Mouse (Mus musculus) CH12.LX (cell line): ENCODE results near the gene Tbc1d14. TPM values are rescaled to one million over a fixed set of nuclear protein-coding genes. Genes with fewer than 3 reads are reported as not detected.

Experiments
- DNase-seq: peaks from one replicate; pipeline ENCODE4 v3.0.0-alpha.2; 2013; ENCODE audit errors: extremely low read depth
- H3K27ac ChIP-seq: 2 replicates; pipeline ENCODE4 v1.5.1; 2012; ENCODE audit warnings: low read depth, mild to moderate bottlenecking, control low read depth, moderate library complexity; ENCODE audit not compliant: insufficient read depth
- H3K27me3 ChIP-seq: replicated peaks from 2 replicates; pipeline ENCODE3; 2012; ENCODE audit warnings: inconsistent platforms
- H3K36me3 ChIP-seq, 2 experiments: replicated peaks in 1 of 2; 2 replicates each; pipeline versions ENCODE3 to v1.6.1; 2012; ENCODE audit warnings: inconsistent platforms in 1 of 2, low read length in 1 of 2, mild to moderate bottlenecking in 1 of 2, mixed read lengths in 1 of 2, moderate library complexity in 1 of 2; ENCODE audit not compliant: control insufficient read depth in 1 of 2, insufficient read depth in 1 of 2
- H3K4me1 ChIP-seq, 2 experiments: 2 replicates each; pipeline ENCODE4 v1.6.1; 2012; ENCODE audit warnings: inconsistent platforms in 1 of 2, moderate library complexity in 1 of 2; ENCODE audit not compliant: insufficient read depth in 2 of 2, control insufficient read depth in 1 of 2
- H3K4me2 ChIP-seq: 2 replicates; pipeline ENCODE4 v1.6.1; 2012; ENCODE audit warnings: low read depth, mild to moderate bottlenecking, control low read depth; ENCODE audit not compliant: poor library complexity, insufficient read depth, severe bottlenecking
- H3K4me3 ChIP-seq, 3 experiments: fragments of 150-350 bp in 1 of 3; sonication (generic) in 1 of 3; replicated peaks in 1 of 3; 2 replicates each; pipeline versions ENCODE3 to v1.5.1; 2011 to 2012; ENCODE audit warnings: low read depth in 2 of 3, low read length in 2 of 3, mild to moderate bottlenecking in 2 of 3, moderate library complexity in 2 of 3, control low read depth in 1 of 3, improper control_type of control experiment in 1 of 3, inconsistent platforms in 1 of 3, mixed read lengths in 1 of 3; ENCODE audit not compliant: poor library complexity in 1 of 3
- H3K79me2 ChIP-seq: replicated peaks from 2 replicates; pipeline ENCODE4 v1.6.1; 2012; ENCODE audit warnings: mild to moderate bottlenecking, moderate library complexity; ENCODE audit not compliant: control insufficient read depth, poor library complexity, insufficient read depth, severe bottlenecking; ENCODE audit errors: extremely low read depth
- H3K9ac ChIP-seq: 2 replicates; pipeline ENCODE4 v1.6.1; 2012; ENCODE audit warnings: low read depth, mild to moderate bottlenecking, control low read depth, moderate library complexity; ENCODE audit not compliant: insufficient read depth
- H3K9me3 ChIP-seq: replicated peaks from 2 replicates; pipeline ENCODE3; 2012; ENCODE audit warnings: low read length, inconsistent platforms, mixed read lengths
- BHLHE40 ChIP-seq: IDR thresholded peaks from 2 replicates; pipeline ENCODE4 v1.6.1; 2011; ENCODE audit warnings: mild to moderate bottlenecking, low read depth, low read length, improper control_type of control experiment
- CHD1 ChIP-seq: IDR thresholded peaks from 2 replicates; pipeline ENCODE4 v1.6.1; 2012; ENCODE audit warnings: low read depth, low read length, improper control_type of control experiment, inconsistent platforms
- CHD2 ChIP-seq: IDR thresholded peaks from 2 replicates; pipeline ENCODE4 v1.6.1; 2011; ENCODE audit warnings: low read length, improper control_type of control experiment
- CTCF ChIP-seq, 2 experiments: IDR thresholded peaks in 1 of 2; conservative IDR thresholded peaks in 1 of 2; 2 replicates each; pipeline ENCODE4 v1.5.1; 2011 to 2012; ENCODE audit warnings: low read depth in 2 of 2, low read length in 2 of 2, improper control_type of control experiment in 1 of 2, inconsistent platforms in 1 of 2, mild to moderate bottlenecking in 1 of 2, moderate library complexity in 1 of 2
- E2F4 ChIP-seq: IDR thresholded peaks from 2 replicates; pipeline ENCODE4 v1.6.1; 2011; ENCODE audit warnings: low read depth, low read length, improper control_type of control experiment; ENCODE audit not compliant: insufficient replicate concordance
- ELF1 ChIP-seq: IDR thresholded peaks from 2 replicates; pipeline ENCODE4 v1.6.1; 2014; ENCODE audit warnings: low read depth, mild to moderate bottlenecking, inconsistent platforms, low read length, improper control_type of control experiment
- EP300 ChIP-seq: IDR thresholded peaks from 2 replicates; pipeline ENCODE4 v1.6.1; 2011; ENCODE audit warnings: low read length, improper control_type of control experiment
- ETS1 ChIP-seq: conservative IDR thresholded peaks from 2 replicates; pipeline ENCODE4 v1.6.1; 2012; ENCODE audit warnings: low read depth, mild to moderate bottlenecking, inconsistent platforms, low read length, improper control_type of control experiment, moderate library complexity
- GABPA ChIP-seq: IDR thresholded peaks from 2 replicates; pipeline ENCODE4 v1.6.1; 2012; ENCODE audit warnings: low read depth, low read length, improper control_type of control experiment, inconsistent platforms; ENCODE audit not compliant: insufficient replicate concordance
- HCFC1 ChIP-seq: IDR thresholded peaks from 2 replicates; pipeline ENCODE4 v1.6.1; 2012; ENCODE audit warnings: low read depth, mild to moderate bottlenecking, inconsistent platforms, low read length, improper control_type of control experiment
- IRF4 ChIP-seq: IDR thresholded peaks from 2 replicates; pipeline ENCODE4 v1.6.1; 2014; ENCODE audit warnings: low read depth, mild to moderate bottlenecking, inconsistent platforms, low read length, improper control_type of control experiment
- JUN ChIP-seq: IDR thresholded peaks from 2 replicates; pipeline ENCODE4 v1.6.1; 2011; ENCODE audit warnings: low read depth, mild to moderate bottlenecking, low read length, improper control_type of control experiment, moderate library complexity; ENCODE audit not compliant: insufficient read depth
- JUND ChIP-seq: conservative IDR thresholded peaks from 2 replicates; pipeline ENCODE4 v1.6.1; 2011; ENCODE audit warnings: low read depth, low read length, improper control_type of control experiment
- KAT2A ChIP-seq: IDR thresholded peaks from 2 replicates; pipeline ENCODE4 v1.6.1; 2012; ENCODE audit warnings: low read length, improper control_type of control experiment, inconsistent platforms; ENCODE audit not compliant: insufficient replicate concordance
- MAFK ChIP-seq: IDR thresholded peaks from 2 replicates; pipeline ENCODE4 v1.6.1; 2011; ENCODE audit warnings: low read length, improper control_type of control experiment; ENCODE audit not compliant: insufficient replicate concordance
- MAX ChIP-seq: IDR thresholded peaks from 2 replicates; pipeline ENCODE4 v1.6.1; 2011; ENCODE audit warnings: low read length, improper control_type of control experiment
- MAZ ChIP-seq: IDR thresholded peaks from 2 replicates; pipeline ENCODE4 v1.6.1; 2012; ENCODE audit warnings: low read depth, mild to moderate bottlenecking, inconsistent platforms, low read length, improper control_type of control experiment, moderate library complexity
- MEF2A ChIP-seq: IDR thresholded peaks from 2 replicates; pipeline ENCODE4 v1.6.1; 2014; ENCODE audit warnings: low read depth, mild to moderate bottlenecking, inconsistent platforms, low read length, improper control_type of control experiment, borderline replicate concordance
- MXI1 ChIP-seq: IDR thresholded peaks from 2 replicates; pipeline ENCODE4 v1.6.1; 2011; ENCODE audit warnings: mild to moderate bottlenecking, low read depth, low read length, improper control_type of control experiment
- MYC ChIP-seq: IDR thresholded peaks from 2 replicates; pipeline ENCODE4 v1.6.1; 2011; ENCODE audit warnings: low read depth, mild to moderate bottlenecking, improper control_type of control experiment, low read length
- NELFE ChIP-seq: IDR thresholded peaks from 2 replicates; pipeline ENCODE4 v1.6.1; 2011; ENCODE audit warnings: low read depth, low read length, improper control_type of control experiment
- NRF1 ChIP-seq: IDR thresholded peaks from 2 replicates; pipeline ENCODE4 v1.6.1; 2014; ENCODE audit warnings: low read depth, mild to moderate bottlenecking, inconsistent platforms, low read length, improper control_type of control experiment, moderate library complexity
- PAX5 ChIP-seq: IDR thresholded peaks from 2 replicates; pipeline ENCODE4 v1.6.1; 2012; ENCODE audit warnings: low read length, inconsistent platforms, mixed read lengths
- POLR2A ChIP-seq: IDR thresholded peaks from 2 replicates; pipeline ENCODE4 v1.6.1; 2011; ENCODE audit warnings: low read depth, mild to moderate bottlenecking, improper control_type of control experiment, low read length
- POLR2AphosphoS2 ChIP-seq: IDR thresholded peaks from 2 replicates; pipeline ENCODE4 v1.6.1; 2011; ENCODE audit warnings: low read depth, low read length, improper control_type of control experiment
- RAD21 ChIP-seq: IDR thresholded peaks from 2 replicates; pipeline ENCODE4 v1.6.1; 2011; ENCODE audit warnings: low read depth, mild to moderate bottlenecking, low read length, improper control_type of control experiment, moderate library complexity
- RCOR1 ChIP-seq: conservative IDR thresholded peaks from 2 replicates; pipeline ENCODE4 v1.6.1; 2012; ENCODE audit warnings: low read depth, mild to moderate bottlenecking, inconsistent platforms, low read length, improper control_type of control experiment
- SIN3A ChIP-seq: IDR thresholded peaks from 2 replicates; pipeline ENCODE4 v1.6.1; 2012; ENCODE audit warnings: low read length, improper control_type of control experiment, inconsistent platforms
- SMC3 ChIP-seq: IDR thresholded peaks from 2 replicates; pipeline ENCODE4 v1.6.1; 2011; ENCODE audit warnings: low read depth, low read length, improper control_type of control experiment
- TBP ChIP-seq: conservative IDR thresholded peaks from 2 replicates; pipeline ENCODE4 v1.6.1; 2011; ENCODE audit warnings: low read depth, low read length, improper control_type of control experiment
- TCF12 ChIP-seq: IDR thresholded peaks from 2 replicates; pipeline ENCODE4 v1.6.1; 2014; ENCODE audit warnings: low read depth, mild to moderate bottlenecking, inconsistent platforms, low read length, improper control_type of control experiment
- UBTF ChIP-seq: IDR thresholded peaks from 2 replicates; pipeline ENCODE4 v1.6.1; 2012; ENCODE audit warnings: low read depth, mild to moderate bottlenecking, inconsistent platforms, low read length, improper control_type of control experiment, moderate library complexity
- USF1 ChIP-seq: IDR thresholded peaks from 2 replicates; pipeline ENCODE4 v1.6.1; 2014; ENCODE audit warnings: low read depth, mild to moderate bottlenecking, inconsistent platforms, low read length, improper control_type of control experiment
- USF2 ChIP-seq: conservative IDR thresholded peaks from 2 replicates; pipeline ENCODE4 v1.6.1; 2011; ENCODE audit warnings: low read depth, low read length, improper control_type of control experiment
- ZC3H11A ChIP-seq: IDR thresholded peaks from 2 replicates; pipeline ENCODE4 v1.6.1; 2012; ENCODE audit warnings: low read depth, mild to moderate bottlenecking, inconsistent platforms, low read length, improper control_type of control experiment
- ZKSCAN1 ChIP-seq: IDR thresholded peaks from 2 replicates; pipeline ENCODE4 v1.6.1; 2012; ENCODE audit warnings: low read depth, inconsistent platforms, low read length, improper control_type of control experiment, borderline replicate concordance
- ZMIZ1 ChIP-seq: IDR thresholded peaks from 2 replicates; pipeline ENCODE4 v1.6.1; 2012; ENCODE audit warnings: low read depth, mild to moderate bottlenecking, inconsistent platforms, low read length, improper control_type of control experiment
- ZNF384 ChIP-seq: IDR thresholded peaks from 2 replicates; pipeline ENCODE4 v1.6.1; 2012; ENCODE audit warnings: low read depth, low read length, improper control_type of control experiment, inconsistent platforms
- dilution Hi-C: fragments of 300-500 bp; cut with MboI; formaldehyde crosslinking; loops from 2 replicates; pipeline ENCODE4 v1.14.3; 2020; ENCODE audit warnings: low sequenced_read_pairs; ENCODE audit not compliant: extremely low pct_unique_long_range_greater_than_20kb, extremely low pct_ligation_motif_present
- in situ Hi-C: fragments of 300-500 bp; cut with MboI; formaldehyde crosslinking; loops from 3 replicates; pipeline ENCODE4 v1.14.3; 2019; ENCODE audit warnings: low sequenced_read_pairs, low pct_ligation_motif_present, low pct_unique_long_range_greater_than_20kb, mixed read lengths
- polyA plus RNA-seq: library from polyadenylated mRNA; unstranded; fragments of >175 nt; gene quantifications from 2 replicates; pipeline ENCODE4 v1.2.1, GENCODE M21; 2012; ENCODE audit warnings: low read depth; ENCODE audit not compliant: insufficient read length
- total RNA-seq, 2 experiments: library from RNA; depleted of rRNA; stranded (reverse); fragments of 300-350 nt in 1 of 2; fragments of >200 nt in 1 of 2; gene quantifications; 2 replicates each; pipeline ENCODE4 v1.2.3; 2012 to 2014

Gene Tbc1d14
- total and polyA plus RNA-seq, 3 experiments: 5.7 to 29.1 (median 10.1) TPM

- Histone ChIP-seq H3K36me3 (peaks cover 8 to 13% of the 10 kb centered on the region in 2 experiments), H3K79me2 (peaks cover 30% of the 10 kb centered on the region), H3K27ac (peak overlapping the region; percentile 82), H3K4me2 (peak overlapping the region; percentile 82), H3K4me1 (peaks cover 32 to 82% of the 10 kb centered on the region in 2 experiments), H3K27me3 (no peaks in the 10 kb centered on the region), H3K4me3 (no peak overlapping the region), H3K9ac (peak overlapping the region; percentile 20; the same call in 1 of the 2 replicates), H3K9me3 (peaks cover 13% of the 10 kb centered on the region)
- in situ Hi-C loops (no loop called here), dilution Hi-C loops (no loop called here)
- no peak for TF ChIP-seq PAX5
- TF ChIP-seq JUND: no peak
- TF ChIP-seq ZNF384: no peak
- TF ChIP-seq RCOR1: no peak
- TF ChIP-seq CTCF (conservative IDR thresholded peaks at IDR 0.05 in 1 of 2, IDR thresholded peaks at IDR 0.05 in 1 of 2; ENCODE audit: low read depth in 2 of 2, low read length in 2 of 2): no peak
- TF ChIP-seq CHD2: peak; percentile 60
- no peak for TF ChIP-seq GABPA
- TF ChIP-seq ZC3H11A: no peak
- TF ChIP-seq POLR2A: 0 out of 2 replicates have a peak, but pooled peaks have one; percentile 19
- no peak for TF ChIP-seq SMC3
- peak; percentile 65 for TF ChIP-seq TCF12
- TF ChIP-seq UBTF: no peak
- TF ChIP-seq USF1: no peak
- no peak for TF ChIP-seq NRF1
- no peak for TF ChIP-seq CHD1
- peak; percentile 77 for TF ChIP-seq IRF4
- no peak for TF ChIP-seq USF2
- TF ChIP-seq BHLHE40: peak; percentile 54
- no peak for TF ChIP-seq ZKSCAN1
- TF ChIP-seq NELFE: no peak
- TF ChIP-seq ELF1: 0 out of 2 replicates have a peak, but pooled peaks have one; percentile 15
- no peak; the same call in 1 of the 2 replicates for TF ChIP-seq JUN
- peak; percentile 85; the same call in 1 of the 2 replicates for TF ChIP-seq MAZ
- TF ChIP-seq MAFK: no peak
- no peak for TF ChIP-seq KAT2A
- no peak; the same call in 1 of the 2 replicates for TF ChIP-seq MXI1
- TF ChIP-seq HCFC1: peak; percentile 30; the same call in 1 of the 2 replicates
- no peak for TF ChIP-seq TBP
- peak; percentile 84 for TF ChIP-seq EP300
- peak; percentile 70; the same call in 1 of the 2 replicates for TF ChIP-seq ETS1
- TF ChIP-seq MYC: peak; percentile 54; the same call in 1 of the 2 replicates
- no peak for TF ChIP-seq POLR2AphosphoS2
- no peak; the same call in 1 of the 2 replicates for TF ChIP-seq MAX
- peak; percentile 81 for TF ChIP-seq MEF2A
- no peak for TF ChIP-seq ZMIZ1
- TF ChIP-seq RAD21: no peak
- peak; percentile 39; the same call in 1 of the 2 replicates for TF ChIP-seq SIN3A
- no peak for TF ChIP-seq E2F4
- no peak for DNase-seq
Observed at GRCm38 (mm10) chr5:36576457-36576856, 16.6 kb downstream of the Tbc1d14 start.
